Mouse (Mus musculus): ENCODE measurements around the gene Ppp6r3. TPM values are rescaled to one million over a fixed set of nuclear protein-coding genes. Genes with fewer than 3 reads are reported as not detected.

Gene Ppp6r3
- polyA plus RNA-seq, 1 experiment from 2014 or later = 78.5 TPM

GRCm38 (mm10) chr19:3447348-3447747, 128.2 kb downstream of the Ppp6r3 start:
- no peaks in the 10 kb centered on the region for H3K27me3 ChIP-seq (ENCODE audit: control insufficient read depth, insufficient read depth, low read length)
- H3K36me3 ChIP-seq (ENCODE audit: control insufficient read depth, insufficient read depth, low read length) = no peaks in the 10 kb centered on the region
- no peak overlapping the region for H3K4me3 ChIP-seq (ENCODE audit: low read depth, low read length)
- H3K4me1 ChIP-seq (ENCODE audit: control insufficient read depth, insufficient read depth, low read length) = no peaks in the 10 kb centered on the region
- H3K4me2 ChIP-seq (ENCODE audit: low read depth, severe bottlenecking) = no peak overlapping the region
- ATAC-seq (ENCODE audit: insufficient number of reproducible peaks, low FRiP score, low TSS enrichment, low read depth) = no peak
- DNase-seq (ENCODE audit: low spot score) = no peak
- no peaks in the 10 kb centered on the region for H3K9me3 ChIP-seq (ENCODE audit: control insufficient read depth, low read length)
- H3K27ac ChIP-seq (replicated peaks; ENCODE audit: low read depth, low read length) = no peak overlapping the region
- WGBS = 48% methylated on average over 3 of the region's 3 CpGs
- H3K9ac ChIP-seq (ENCODE audit: low read length) = no peak overlapping the region

- Histone ChIP-seq H3K4me2 (ENCODE audit: low read depth, severe bottlenecking) (no peak overlapping the region), H3K9ac (ENCODE audit: low read length) (no peak overlapping the region), H3K36me3 (ENCODE audit: control insufficient read depth, insufficient read depth, low read length) (no peaks in the 10 kb centered on the region)
Measured at GRCm38 (mm10) chr19:3441092-3441491, 134.5 kb downstream of the Ppp6r3 start.

GRCm38 (mm10) chr19:3440667-3441066, 134.9 kb downstream of the Ppp6r3 start:
- no peaks in the 10 kb centered on the region for H3K36me3 ChIP-seq (ENCODE audit: control insufficient read depth, insufficient read depth, low read length)
- no peaks in the 10 kb centered on the region for H3K27me3 ChIP-seq (ENCODE audit: control insufficient read depth, insufficient read depth, low read length)
- DNase-seq (ENCODE audit: low spot score) = no peak
- H3K27ac ChIP-seq (replicated peaks; ENCODE audit: low read depth, low read length) = no peak overlapping the region
- ATAC-seq (ENCODE audit: insufficient number of reproducible peaks, low FRiP score, low TSS enrichment, low read depth) = no peak
- no peak overlapping the region for H3K4me2 ChIP-seq (ENCODE audit: low read depth, severe bottlenecking)
- no peak overlapping the region for H3K9ac ChIP-seq (ENCODE audit: low read length)
- peaks cover 2% of the 10 kb centered on the region; the same call in 1 of the 2 replicates for H3K4me1 ChIP-seq (ENCODE audit: control insufficient read depth, insufficient read depth, low read length)
- H3K4me3 ChIP-seq (ENCODE audit: low read depth, low read length) = no peak overlapping the region
- WGBS = 44% methylated on average over 5 of the region's 5 CpGs
- H3K9me3 ChIP-seq (ENCODE audit: control insufficient read depth, low read length) = no peaks in the 10 kb centered on the region

More at GRCm38 (mm10) chr19:3441092-3441491, 134.5 kb downstream of the Ppp6r3 start:
- Histone ChIP-seq H3K27me3 (ENCODE audit: control insufficient read depth, insufficient read depth, low read length) (no peaks in the 10 kb centered on the region), H3K4me3 (ENCODE audit: low read depth, low read length) (no peak overlapping the region), H3K27ac (replicated peaks; ENCODE audit: low read depth, low read length) (no peak overlapping the region), H3K9me3 (ENCODE audit: control insufficient read depth, low read length) (no peaks in the 10 kb centered on the region), H3K4me1 (ENCODE audit: control insufficient read depth, insufficient read depth, low read length) (peaks cover 2% of the 10 kb centered on the region; the same call in 1 of the 2 replicates)
- 41% methylated on average over 10 of the region's 10 CpGs for WGBS
- DNase-seq (ENCODE audit: low spot score) (no peak), ATAC-seq (ENCODE audit: insufficient number of reproducible peaks, low FRiP score, low TSS enrichment, low read depth) (no peak)

DNA sequence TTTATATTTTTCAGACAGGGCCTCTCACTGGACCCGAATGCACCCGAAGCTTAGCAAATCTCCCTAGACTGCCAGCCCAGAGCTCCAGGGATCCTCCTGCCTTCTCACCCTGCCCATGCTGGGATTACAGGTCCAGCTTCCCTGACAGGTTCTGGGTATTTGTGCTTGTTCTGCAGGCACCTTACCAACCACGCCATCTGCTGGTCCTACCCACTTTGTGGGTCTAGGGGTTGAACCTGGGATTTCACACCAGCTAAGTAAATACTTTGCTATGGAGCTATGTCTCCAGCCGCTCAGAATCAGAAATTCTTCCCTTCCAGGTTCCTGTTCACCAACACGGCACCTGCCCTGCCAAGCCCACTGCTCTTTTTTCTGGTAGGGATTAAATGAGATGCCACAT, 137.6 kb downstream of the Ppp6r3 start:
- ATAC-seq (ENCODE audit: insufficient number of reproducible peaks, low FRiP score, low TSS enrichment, low read depth) (no peak), DNase-seq (ENCODE audit: low spot score) (no peak)
- WGBS = 77% methylated on average over 5 of the region's 5 CpGs
- H3K27ac ChIP-seq (replicated peaks; ENCODE audit: low read depth, low read length) = no peak overlapping the region
- no peaks in the 10 kb centered on the region for H3K27me3 ChIP-seq (ENCODE audit: control insufficient read depth, insufficient read depth, low read length)
- no peak overlapping the region for H3K4me3 ChIP-seq (ENCODE audit: low read depth, low read length)
- no peaks in the 10 kb centered on the region for H3K36me3 ChIP-seq (ENCODE audit: control insufficient read depth, insufficient read depth, low read length)
- H3K4me1 ChIP-seq (ENCODE audit: control insufficient read depth, insufficient read depth, low read length) = peaks cover 2% of the 10 kb centered on the region; the same call in 1 of the 2 replicates
- no peak overlapping the region for H3K9ac ChIP-seq (ENCODE audit: low read length)
- no peak overlapping the region for H3K4me2 ChIP-seq (ENCODE audit: low read depth, severe bottlenecking)
- no peaks in the 10 kb centered on the region for H3K9me3 ChIP-seq (ENCODE audit: control insufficient read depth, low read length)

- WGBS = 57% methylated on average over 9 of the region's 9 CpGs
Measured at GRCm38 (mm10) chr19:3436840-3437239, 138.7 kb downstream of the Ppp6r3 start.

GRCm38 (mm10) chr19:3435824-3436223, 139.7 kb downstream of the Ppp6r3 start:
- Histone ChIP-seq H3K4me2 (ENCODE audit: low read depth, severe bottlenecking) (no peak overlapping the region), H3K9ac (ENCODE audit: low read length) (no peak overlapping the region), H3K27ac (replicated peaks; ENCODE audit: low read depth, low read length) (no peak overlapping the region), H3K4me1 (ENCODE audit: control insufficient read depth, insufficient read depth, low read length) (no peaks in the 10 kb centered on the region), H3K36me3 (ENCODE audit: control insufficient read depth, insufficient read depth, low read length) (no peaks in the 10 kb centered on the region), H3K9me3 (ENCODE audit: control insufficient read depth, low read length) (no peaks in the 10 kb centered on the region; the same call in 1 of the 2 replicates), H3K27me3 (ENCODE audit: control insufficient read depth, insufficient read depth, low read length) (no peaks in the 10 kb centered on the region), H3K4me3 (ENCODE audit: low read depth, low read length) (no peak overlapping the region)
- 79% methylated on average over 3 of the region's 3 CpGs for WGBS
- DNase-seq (ENCODE audit: low spot score) (no peak), ATAC-seq (ENCODE audit: insufficient number of reproducible peaks, low FRiP score, low TSS enrichment, low read depth) (no peak)

More at GRCm38 (mm10) chr19:3436840-3437239, 138.7 kb downstream of the Ppp6r3 start:
- Histone ChIP-seq H3K4me2 (ENCODE audit: low read depth, severe bottlenecking) (no peak overlapping the region), H3K36me3 (ENCODE audit: control insufficient read depth, insufficient read depth, low read length) (no peaks in the 10 kb centered on the region), H3K4me3 (ENCODE audit: low read depth, low read length) (no peak overlapping the region), H3K9ac (ENCODE audit: low read length) (no peak overlapping the region), H3K4me1 (ENCODE audit: control insufficient read depth, insufficient read depth, low read length) (peaks cover 2% of the 10 kb centered on the region; the same call in 1 of the 2 replicates), H3K27ac (replicated peaks; ENCODE audit: low read depth, low read length) (no peak overlapping the region), H3K27me3 (ENCODE audit: control insufficient read depth, insufficient read depth, low read length) (no peaks in the 10 kb centered on the region), H3K9me3 (ENCODE audit: control insufficient read depth, low read length) (no peaks in the 10 kb centered on the region; the same call in 1 of the 2 replicates)
- DNase-seq (ENCODE audit: low spot score) = peak; percentile 58
- ATAC-seq (ENCODE audit: insufficient number of reproducible peaks, low FRiP score, low TSS enrichment, low read depth) = no peak

DNA sequence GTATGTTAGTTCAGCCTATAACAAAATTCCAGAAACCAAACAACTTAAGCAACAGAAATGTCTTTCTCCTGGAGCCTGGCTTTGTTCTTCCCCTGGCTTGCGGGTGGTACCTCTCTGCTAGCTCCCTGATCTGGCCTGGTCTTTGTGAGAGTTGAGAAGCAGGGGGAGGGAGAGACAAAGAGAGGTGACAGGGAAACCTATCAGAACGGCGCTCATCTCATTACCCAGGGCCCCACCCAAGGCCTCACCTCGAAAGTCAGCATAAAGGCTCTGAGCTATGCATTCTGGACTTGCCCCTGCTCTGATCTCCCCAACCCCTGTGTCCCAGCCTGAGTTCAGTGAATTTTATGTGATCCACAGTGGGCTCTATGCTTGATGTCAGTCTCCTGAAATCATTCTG, 140.9 kb downstream of the Ppp6r3 start:
- Histone ChIP-seq H3K27ac (replicated peaks; ENCODE audit: low read depth, low read length) (no peak overlapping the region), H3K27me3 (ENCODE audit: control insufficient read depth, insufficient read depth, low read length) (no peaks in the 10 kb centered on the region), H3K4me3 (ENCODE audit: low read depth, low read length) (no peak overlapping the region), H3K4me1 (ENCODE audit: control insufficient read depth, insufficient read depth, low read length) (no peaks in the 10 kb centered on the region), H3K9ac (ENCODE audit: low read length) (no peak overlapping the region), H3K9me3 (ENCODE audit: control insufficient read depth, low read length) (no peaks in the 10 kb centered on the region; the same call in 1 of the 2 replicates), H3K36me3 (ENCODE audit: control insufficient read depth, insufficient read depth, low read length) (no peaks in the 10 kb centered on the region), H3K4me2 (ENCODE audit: low read depth, severe bottlenecking) (no peak overlapping the region)
- DNase-seq (ENCODE audit: low spot score) (no peak), ATAC-seq (ENCODE audit: insufficient number of reproducible peaks, low FRiP score, low TSS enrichment, low read depth) (no peak)
- WGBS = 31% methylated on average over 4 of the region's 4 CpGs

DNA sequence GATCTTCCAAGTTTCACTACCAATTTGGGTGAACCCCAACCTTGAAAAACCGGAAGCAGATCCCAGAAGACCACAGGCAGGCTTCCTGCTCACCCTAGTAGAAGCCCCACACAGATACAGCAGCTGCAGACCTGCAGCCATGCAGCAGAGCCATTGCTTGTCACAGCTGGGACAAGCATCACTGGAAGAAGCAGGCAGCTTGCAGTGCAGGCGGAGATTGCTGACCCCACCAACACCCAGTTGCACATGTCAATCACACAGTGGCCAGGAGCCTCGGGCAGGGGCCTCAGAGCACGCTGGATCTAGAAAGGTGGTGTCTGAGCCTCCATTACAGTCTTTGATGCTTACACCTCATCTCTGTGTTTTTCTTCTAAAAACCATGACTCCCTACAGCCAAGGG, 141.4 kb downstream of the Ppp6r3 start:
- Histone ChIP-seq H3K27ac (replicated peaks; ENCODE audit: low read depth, low read length) (no peak overlapping the region), H3K4me3 (ENCODE audit: low read depth, low read length) (no peak overlapping the region), H3K9me3 (ENCODE audit: control insufficient read depth, low read length) (no peaks in the 10 kb centered on the region; the same call in 1 of the 2 replicates), H3K4me1 (ENCODE audit: control insufficient read depth, insufficient read depth, low read length) (no peaks in the 10 kb centered on the region), H3K9ac (ENCODE audit: low read length) (no peak overlapping the region), H3K4me2 (ENCODE audit: low read depth, severe bottlenecking) (no peak overlapping the region), H3K27me3 (ENCODE audit: control insufficient read depth, insufficient read depth, low read length) (no peaks in the 10 kb centered on the region), H3K36me3 (ENCODE audit: control insufficient read depth, insufficient read depth, low read length) (no peaks in the 10 kb centered on the region)
- DNase-seq (ENCODE audit: low spot score) (no peak), ATAC-seq (ENCODE audit: insufficient number of reproducible peaks, low FRiP score, low TSS enrichment, low read depth) (no peak)
- WGBS = 40% methylated on average over 4 of the region's 4 CpGs

DNA sequence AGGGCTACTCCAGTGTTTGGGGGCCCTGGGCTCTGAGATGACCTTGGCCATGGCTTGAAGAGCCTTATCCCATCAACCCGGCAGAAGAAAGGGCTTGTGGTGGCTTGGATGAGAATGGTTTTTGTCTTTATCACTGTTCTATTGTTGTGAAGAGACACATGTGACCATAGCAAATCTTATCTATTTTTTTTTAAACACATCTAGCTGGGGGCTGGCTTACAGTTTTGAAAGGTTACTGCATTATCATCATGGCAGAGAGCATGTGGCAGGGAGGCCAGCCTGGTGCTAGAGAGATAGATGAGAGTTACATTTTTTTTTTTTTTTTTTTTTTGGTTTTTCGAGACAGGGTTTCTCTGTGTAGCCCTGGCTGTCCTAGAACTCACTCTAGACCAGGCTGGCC, 143.6 kb downstream of the Ppp6r3 start:
- Histone ChIP-seq H3K4me1 (ENCODE audit: control insufficient read depth, insufficient read depth, low read length) (no peaks in the 10 kb centered on the region), H3K27me3 (ENCODE audit: control insufficient read depth, insufficient read depth, low read length) (no peaks in the 10 kb centered on the region), H3K9ac (ENCODE audit: low read length) (no peak overlapping the region), H3K4me2 (ENCODE audit: low read depth, severe bottlenecking) (no peak overlapping the region), H3K9me3 (ENCODE audit: control insufficient read depth, low read length) (no peaks in the 10 kb centered on the region; the same call in 1 of the 2 replicates), H3K36me3 (ENCODE audit: control insufficient read depth, insufficient read depth, low read length) (no peaks in the 10 kb centered on the region), H3K4me3 (ENCODE audit: low read depth, low read length) (no peak overlapping the region), H3K27ac (replicated peaks; ENCODE audit: low read depth, low read length) (no peak overlapping the region)
- WGBS = 73% methylated on average over 2 of the region's 2 CpGs
- ATAC-seq (ENCODE audit: insufficient number of reproducible peaks, low FRiP score, low TSS enrichment, low read depth) = no peak
- DNase-seq (ENCODE audit: low spot score) = no peak

Measured in limb, embryonic 11.5 days (tissue).